Mouse (Mus musculus): ENCODE measurements around the gene Rnf24.

Gene Rnf24

GRCm38 (mm10) chr2:131262213-131262672 is 90.4 kb downstream of the Rnf24 start, which contains the start of gene Pank2:
TSS of gene Pank2 (plus strand) at chr2:131262495.
- peak; percentile 96 for DNase-seq

GRCm38 (mm10) chr2:131261481-131262212 is 91.0 kb downstream of the Rnf24 start:
- DNase-seq, result no peak

GRCm38 (mm10) chr2:131260544-131261307 is 92.0 kb downstream of the Rnf24 start:
- no peak for DNase-seq

GRCm38 (mm10) chr2:131258693-131259092 is 94.0 kb downstream of the Rnf24 start:
- DNase-seq, result no peak

- DNase-seq, result no peak
Measured at GRCm38 (mm10) chr2:131255738-131256137, 97.0 kb downstream of the Rnf24 start.

- DNase-seq, result no peak
Measured at GRCm38 (mm10) chr2:131254329-131254713, 98.4 kb downstream of the Rnf24 start.

- DNase-seq, result peak; percentile 24
Measured at GRCm38 (mm10) chr2:131253681-131254328, 98.9 kb downstream of the Rnf24 start.
